Mouse (Mus musculus) gastrocnemius, postnatal 25 days (tissue): Measurements from ENCODE around the gene Vmn1r8. TPM values are rescaled to one million over a fixed set of nuclear protein-coding genes. Genes with fewer than 3 reads are reported as not detected.
"Not testable (repeated sequence)": the region's sequence is repeated elsewhere in the genome, so short reads cannot be mapped to it uniquely, and the experiment has no call there.

Source experiments
- DNase-seq: peaks from one replicate; pipeline ENCODE4 v3.0.0; 2022
- long read RNA-seq, 2 experiments: library from polyadenylated mRNA; stranded (forward); transcript quantifications; one replicate each; pipeline ENCODE4 v2.0.0; 2021
- total RNA-seq, 2 experiments: library from RNA; stranded (reverse); gene quantifications; 1 replicate in 1 of 2; 2 replicates in 1 of 2; pipeline ENCODE4 v1.2.3; 2021

Vmn1r8 gene
- not detected for total RNA-seq
- long read RNA-seq, experiment 1: 0 reads
- long read RNA-seq, experiment 2: 0 reads

DNA sequence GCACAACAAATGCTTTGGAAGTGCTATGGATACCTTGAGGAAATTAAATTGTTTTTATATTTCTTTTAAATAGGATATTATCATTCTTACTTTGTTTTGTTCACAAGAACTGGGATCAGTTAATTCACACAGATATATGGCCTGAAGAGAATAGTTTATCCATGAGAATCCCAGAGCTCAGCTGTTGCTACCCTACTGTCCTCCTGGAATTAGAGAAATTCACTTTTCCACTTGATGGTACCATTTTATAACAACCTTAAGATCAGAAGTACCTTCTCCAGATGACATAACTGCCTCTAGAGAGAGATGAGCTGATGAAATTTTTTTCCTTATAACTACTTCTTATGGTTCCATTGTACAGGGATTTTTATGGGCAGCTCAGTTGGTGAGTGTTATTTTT is at the start of gene Vmn1r8:
Gene Vmn1r8 (plus strand): TSS at position 301 of the 400 bp plus-strand sequence.
- no peak for DNase-seq

DNA sequence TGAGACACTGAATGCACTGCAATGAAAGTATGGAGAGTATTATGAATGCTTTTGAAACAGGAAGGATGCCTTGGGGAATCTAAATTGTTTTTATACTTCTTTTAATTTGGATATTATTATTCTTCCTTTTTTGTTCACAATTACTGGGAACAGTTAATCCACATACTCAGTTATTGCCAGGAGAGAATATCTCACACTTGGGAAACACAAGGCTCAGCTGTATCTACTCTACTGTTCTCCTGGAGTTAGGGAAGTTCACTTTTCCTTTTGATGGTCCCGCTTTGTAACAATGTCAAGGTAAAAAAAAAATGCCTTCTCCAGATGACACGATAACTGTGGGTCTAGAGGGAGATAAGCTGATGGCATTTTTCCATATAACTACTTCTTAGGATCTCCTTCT is 35.1 kb upstream of the Vmn1r8 start, which contains the start of gene Vmn1r6:
Gene Vmn1r6 (plus strand): TSS at position 301 of the 400 bp plus-strand sequence.
- no peak for DNase-seq

DNA sequence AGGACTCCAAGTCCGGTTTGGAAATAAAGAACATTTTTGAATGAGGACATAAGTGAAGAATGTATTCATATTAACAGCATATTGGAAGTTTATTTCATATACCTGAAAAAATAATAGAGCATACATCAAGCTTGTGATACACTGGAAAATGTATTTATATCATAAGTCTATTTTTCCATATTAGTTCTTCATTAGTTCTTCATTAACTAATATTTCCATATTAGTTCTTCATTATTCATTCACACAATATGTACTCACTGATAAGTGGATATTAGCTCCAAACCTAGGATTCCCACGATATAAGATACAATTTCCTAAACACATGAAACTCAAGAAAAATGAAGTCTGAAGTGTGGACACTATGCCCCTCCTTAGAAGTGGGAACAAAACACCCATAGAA is 6.9 kb upstream of the Vmn1r8 start, which contains the start of gene Vmn1r7:
Gene Vmn1r7 (minus strand): TSS at position 101 of the 400 bp plus-strand sequence.
- DNase-seq: not testable (repeated sequence)

DNA sequence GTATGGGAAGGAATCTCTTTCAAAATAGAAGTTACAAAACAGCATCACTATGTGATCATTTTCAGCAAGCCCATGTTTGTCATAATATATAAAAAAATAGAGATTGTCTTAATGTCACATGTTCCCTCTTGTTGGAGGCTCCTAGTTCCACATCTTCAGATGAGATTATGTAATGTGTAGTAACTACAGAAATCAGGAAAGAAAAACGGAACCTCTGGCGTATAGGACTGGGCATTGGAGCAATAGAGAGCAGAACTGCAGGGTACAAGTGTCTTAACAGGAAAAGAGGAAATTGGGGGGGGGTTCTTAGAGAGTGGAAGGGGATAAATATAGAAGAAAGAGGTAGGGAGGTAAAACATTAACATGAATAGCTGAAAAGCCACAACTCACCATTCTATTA is 2.6 kb downstream of the Vmn1r8 start:
- no peak for DNase-seq

DNA sequence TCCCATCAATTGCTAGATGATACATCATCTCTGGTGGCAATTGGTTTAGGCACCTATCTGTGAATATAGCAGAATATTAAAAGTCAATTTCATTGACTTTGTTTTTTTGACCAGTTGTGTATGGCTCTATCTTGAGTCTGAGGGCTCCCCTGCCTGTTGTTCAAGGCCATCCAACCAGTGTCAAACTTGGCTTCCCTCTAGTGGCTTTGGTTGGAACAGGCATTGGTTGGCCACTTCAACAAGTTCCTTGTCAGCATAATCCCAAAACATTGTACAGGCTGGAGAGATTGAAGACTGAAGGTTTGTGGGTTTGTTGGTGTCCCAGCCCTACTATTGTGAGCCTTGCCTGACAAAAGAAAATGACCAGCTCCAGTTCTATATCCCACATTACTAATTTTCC is 31.6 kb downstream of the Vmn1r8 start:
- no peak for DNase-seq

DNA sequence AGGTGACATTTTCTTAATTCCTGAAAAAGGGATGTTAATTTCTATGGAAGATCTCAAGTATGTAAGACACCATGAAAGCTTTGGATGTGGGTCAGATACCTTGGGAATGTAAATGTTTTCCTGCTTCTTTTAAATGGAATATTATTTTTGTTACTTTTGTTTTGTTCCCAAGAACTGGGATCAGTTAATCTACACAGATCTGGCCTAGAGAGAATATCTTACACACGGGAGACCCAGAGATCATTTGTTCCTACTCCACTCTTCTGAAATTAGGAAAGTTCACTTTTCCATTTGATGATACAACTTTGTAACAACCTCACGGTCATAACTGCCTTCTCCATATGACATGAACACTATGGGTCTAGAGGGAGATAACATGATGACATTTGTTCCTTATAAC is 34.4 kb downstream of the Vmn1r8 start, which contains the start of gene Vmn1r9:
Gene Vmn1r9 (plus strand): TSS at position 301 of the 400 bp plus-strand sequence.
- no peak for DNase-seq

Other genes with a start within 250 kb of the Vmn1r8 start
- gene Kbtbd2, start 234.5 kb upstream of the Vmn1r8 start, total RNA-seq: 10 to 100 TPM; 18.9 to 21.4 TPM
- gene Fkbp9, start 200.2 kb upstream of the Vmn1r8 start, total RNA-seq: 10 to 100 TPM; 48.1 to 54.0 TPM
- 10 to 100 TPM; 48.6 to 69.3 TPM for gene Nt5c3, start 108.4 kb upstream of the Vmn1r8 start, total RNA-seq
- gene Vmn1r4, start 108.3 kb upstream of the Vmn1r8 start, total RNA-seq: under 1 TPM in 1 of 2 experiments, not detected in 1; 0.21 TPM
- not detected for gene Vmn1r5, start 62.0 kb upstream of the Vmn1r8 start, total RNA-seq
- gene Vmn1r6, start 35.0 kb upstream of the Vmn1r8 start, total RNA-seq: not detected
- not detected for gene Vmn1r7, start 7.0 kb upstream of the Vmn1r8 start, total RNA-seq
- not detected for gene Vmn1r9, start 34.5 kb downstream of the Vmn1r8 start, total RNA-seq
- not detected for gene Vmn1r10, start 77.2 kb downstream of the Vmn1r8 start, total RNA-seq
- not detected for gene Vmn1r11, start 101.2 kb downstream of the Vmn1r8 start, total RNA-seq
- not detected for gene Vmn1r12, start 124.6 kb downstream of the Vmn1r8 start, total RNA-seq
- not detected for gene Vmn1r13, start 171.0 kb downstream of the Vmn1r8 start, total RNA-seq
- gene Vmn1r14, start 199.4 kb downstream of the Vmn1r8 start, total RNA-seq: not detected
- not detected for gene Vmn1r15, start 225.7 kb downstream of the Vmn1r8 start, total RNA-seq